Comparison of ENCODE assay signal across 8 mouse cellular contexts in genomic region chr2:158121645-158122326, GRCm38 (mm10). TPM values are rescaled to one million over a fixed set of nuclear protein-coding genes. Genes with fewer than 3 reads are reported as not detected.
DNase-seq lines count a peak whose midpoint lies in the region; ATAC-seq lines count a peak whose summit lies in the region.

No protein-coding gene starts in this region.

- ATAC-seq in liver, embryonic 15.5 days (ENCODE audit: insufficient read depth) = no peak

- no peaks in the 10 kb centered on the region for H3K9me3 ChIP-seq in embryonic facial prominence, embryonic 10.5 days
- no peaks in the 10 kb centered on the region for H3K9me3 ChIP-seq in liver, embryonic 15.5 days (replicated peaks)

- WGBS in embryonic facial prominence, embryonic 10.5 days = 75% methylated on average over 12 of the region's 12 CpGs
- WGBS in liver, embryonic 15.5 days (ENCODE audit: insufficient replicate concordance) = 70% methylated on average over 12 of the region's 12 CpGs

- H3K4me1 ChIP-seq in embryonic facial prominence, embryonic 10.5 days = peaks cover 21% of the 10 kb centered on the region
- peaks cover 43% of the 10 kb centered on the region for H3K4me1 ChIP-seq in liver, embryonic 15.5 days (replicated peaks)

- H3K4me3 ChIP-seq in embryonic facial prominence, embryonic 10.5 days = no peak overlapping the region
- H3K4me3 ChIP-seq in liver, embryonic 15.5 days (replicated peaks) = no peak overlapping the region

- H3K9ac ChIP-seq in liver, embryonic 15.5 days = no peak overlapping the region

- DNase-seq in urinary bladder, adult 18-20 months (ENCODE audit: low spot score in 2 of 2) = peak; percentile 58 to 65
- DNase-seq in urinary bladder, postnatal 10 days (ENCODE audit: low spot score) = no peak
- DNase-seq in embryonic facial prominence, embryonic 10.5 days (ENCODE audit: low spot score) = no peak
- peak; percentile 70 for DNase-seq in heart, postnatal 25 days (ENCODE audit: low spot score)
- DNase-seq in testis, postnatal 10 days (ENCODE audit: low spot score) = peak; percentile 79
- DNase-seq in left cerebral cortex, adult 9 months (ENCODE audit: low spot score in 2 of 2) = no peak
- DNase-seq in left cerebral cortex, postnatal 36 days (ENCODE audit: low spot score in 2 of 2) = no peak

- no peak overlapping the region for H3K4me2 ChIP-seq in liver, embryonic 15.5 days

- no peaks in the 10 kb centered on the region for H3K36me3 ChIP-seq in embryonic facial prominence, embryonic 10.5 days (replicated peaks)
- peaks cover 100% of the 10 kb centered on the region for H3K36me3 ChIP-seq in liver, embryonic 15.5 days (replicated peaks)

- H3K27ac ChIP-seq in embryonic facial prominence, embryonic 10.5 days (replicated peaks) = peak overlapping the region; percentile 59
- 0 out of 2 replicates have a peak overlapping the region, but pooled peaks have one; percentile 38 for H3K27ac ChIP-seq in liver, embryonic 15.5 days (replicated peaks)

- intact Hi-C loops in heart, postnatal 25 days (cut with DNase I) = loop anchor here (2.0 kb wide), 1 partner anchor 21 kb away; no protein-coding TSS in a partner anchor
- intact Hi-C loops in left cerebral cortex, postnatal 36 days (cut with DNase I) = no loop called here

- no peaks in the 10 kb centered on the region for H3K27me3 ChIP-seq in embryonic facial prominence, embryonic 10.5 days (replicated peaks; ENCODE audit: low read depth, poor library complexity, severe bottlenecking)
- H3K27me3 ChIP-seq in liver, embryonic 15.5 days = no peaks in the 10 kb centered on the region

RNA-seq across cellular contexts. Expression of gene Tgm2, which starts 24.4 kb away (rescaled TPM):
- 6.4 and 7.8 TPM in 2 replicates for polyA plus RNA-seq in embryonic facial prominence, embryonic 10.5 days (2016; fragmentation: Nextera tagmentation; extraction: Ambion mirVana)
- total RNA-seq in heart, postnatal 25 days (2021) = 100 to 1,000 TPM; 238 to 253 TPM
- polyA plus RNA-seq in liver, embryonic 15.5 days (2015; fragmentation: Nextera tagmentation; extraction: Ambion mirVana) = 67.7 and 77.8 TPM in 2 replicates
- total RNA-seq in left cerebral cortex, postnatal 36 days (2021) = 10 to 100 TPM; 11.2 to 11.5 TPM

Comparison
In these comparisons a context has a peak if more than half of its experiments do, and no peak if none do; other contexts are left out.
1. DNase-seq: peak in urinary bladder, adult 18-20 months (2 of 2), heart, postnatal 25 days (single experiment) and testis, postnatal 10 days (single experiment); none in urinary bladder, postnatal 10 days (single experiment), embryonic facial prominence, embryonic 10.5 days (single experiment), left cerebral cortex, adult 9 months (0 of 2) and left cerebral cortex, postnatal 36 days (0 of 2).
2. RNA of gene Tgm2, which starts 24.4 kb away (total RNA-seq): 238 to 253 TPM in heart, postnatal 25 days; 11.2 to 11.5 TPM in left cerebral cortex, postnatal 36 days; every median in the first group is over 10 times any median in the second.